Mouse (Mus musculus): ENCODE measurements at regions not wholly inside any gene's neighbourhood (a gene's known extent, or its start where the extent isn't known, plus 50 kb on each side); places are given as distances from the start of the nearest gene placed in this dataset.

DNA sequence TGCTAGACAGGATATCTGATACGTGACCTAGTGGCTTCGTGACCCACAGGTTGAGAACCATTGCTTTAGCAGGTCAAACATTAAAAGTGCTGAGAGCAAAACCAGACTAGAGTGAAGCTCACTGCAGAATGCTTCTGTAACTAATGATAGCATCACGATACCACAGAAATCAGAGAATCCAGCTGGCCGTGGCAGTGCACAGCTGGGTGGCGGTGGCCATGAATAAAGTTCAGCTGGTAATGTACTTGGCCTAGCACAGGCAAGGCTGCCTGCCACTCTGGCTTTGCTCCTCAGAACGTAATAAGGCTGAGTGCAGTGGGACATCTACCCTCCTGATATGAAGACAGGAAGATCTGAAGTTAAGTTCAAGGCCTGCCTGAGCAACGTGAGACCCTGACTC, 56.7 kb upstream of the Fam78b start:
- ATAC-seq (ENCODE audit: low FRiP score) = no peak
- 80% methylated on average over 7 of the region's 7 CpGs for WGBS
- no peak overlapping the region for H3K4me2 ChIP-seq (replicated peaks)

DNA sequence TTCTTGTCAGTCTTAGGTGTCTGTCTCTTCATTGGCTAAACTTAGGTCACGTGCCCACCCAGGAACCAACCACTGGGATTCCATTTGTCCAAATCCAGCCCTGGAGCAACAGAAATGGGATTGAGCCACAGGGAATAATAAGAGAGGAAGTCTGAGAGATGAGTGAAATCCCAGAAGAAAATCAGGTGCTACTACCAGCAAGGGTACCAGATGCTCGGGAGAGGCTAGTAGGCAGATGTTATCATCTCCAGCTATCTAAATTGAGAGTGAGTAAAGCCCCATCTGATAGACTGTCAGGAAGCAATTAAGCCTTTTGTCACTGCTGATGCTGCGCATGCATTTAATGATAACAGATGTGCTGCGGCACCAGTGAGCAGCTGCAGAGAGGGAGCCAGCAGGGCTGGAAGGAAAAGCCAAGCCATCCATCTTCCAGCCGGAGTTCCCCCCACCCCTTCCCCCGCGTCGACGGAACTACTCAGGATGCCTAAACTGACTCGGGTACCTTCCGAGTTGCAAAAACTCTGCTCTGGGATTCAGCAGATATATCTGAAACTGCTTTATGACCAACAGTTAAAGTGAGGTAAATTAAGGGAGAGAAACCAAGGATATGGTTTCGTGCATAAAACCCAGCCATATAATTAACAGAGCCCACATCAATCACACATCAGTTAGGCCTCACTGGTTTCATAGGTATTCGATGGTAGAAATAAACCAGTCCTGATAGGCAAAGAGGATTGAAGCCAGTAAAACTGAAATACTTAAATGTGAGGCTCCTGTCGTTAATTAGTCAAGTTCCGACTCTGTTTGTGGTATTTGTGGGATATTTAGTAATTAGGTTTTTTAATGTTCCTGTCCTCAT, 53.1 kb upstream of the Fam78b start:
- peak overlapping the region; percentile 2; the same call in 1 of the 2 replicates for H3K4me3 ChIP-seq (replicated peaks; ENCODE audit: low read length)
- no peaks in the 10 kb centered on the region for H3K27me3 ChIP-seq (ENCODE audit: control insufficient read depth, insufficient read depth, low read length)
- peak overlapping the region; percentile 41 for H3K4me2 ChIP-seq (replicated peaks)
- H3K4me1 ChIP-seq (replicated peaks; ENCODE audit: control insufficient read depth, insufficient read depth, low read length) = 0 out of 2 replicates have a peak, but pooled peaks cover 5% of the 10 kb centered on the region
- ATAC-seq (ENCODE audit: low FRiP score) (peak; percentile 93), DNase-seq (ENCODE audit: low spot score) (peak; percentile 61)
- WGBS = 31% methylated on average over 15 of the region's 15 CpGs
- no peaks in the 10 kb centered on the region for H3K9me3 ChIP-seq (ENCODE audit: control insufficient read depth, low read length)
- H3K36me3 ChIP-seq (replicated peaks; ENCODE audit: control insufficient read depth, insufficient read depth) = no peaks in the 10 kb centered on the region
- peak overlapping the region; percentile 71 for H3K27ac ChIP-seq
- peak overlapping the region; percentile 24; the same call in 1 of the 2 replicates for H3K9ac ChIP-seq

More for the DNA sequence above, 56.7 kb upstream of the Fam78b start:
- Histone ChIP-seq H3K36me3 (replicated peaks; ENCODE audit: control insufficient read depth, insufficient read depth) (no peaks in the 10 kb centered on the region), H3K27me3 (ENCODE audit: control insufficient read depth, insufficient read depth, low read length) (no peaks in the 10 kb centered on the region), H3K9ac (no peak overlapping the region), H3K4me3 (replicated peaks; ENCODE audit: low read length) (no peak overlapping the region), H3K9me3 (ENCODE audit: control insufficient read depth, low read length) (no peaks in the 10 kb centered on the region), H3K4me1 (replicated peaks; ENCODE audit: control insufficient read depth, insufficient read depth, low read length) (0 out of 2 replicates have a peak, but pooled peaks cover 5% of the 10 kb centered on the region), H3K27ac (no peak overlapping the region)
- no peak for DNase-seq (ENCODE audit: low spot score)

All from hindbrain, embryonic 14.5 days (tissue).